Mouse (Mus musculus) liver, embryonic 16.5 days (tissue): ENCODE measurements at regions not wholly inside any gene's neighbourhood (a gene's known extent, or its start where the extent isn't known, plus 50 kb on each side); places are given as distances from the start of the nearest gene placed in this dataset. TPM values are rescaled to one million over a fixed set of nuclear protein-coding genes. Genes with fewer than 3 reads are reported as not detected.

Source experiments
- ATAC-seq: fragments of 200-750 bp; cut with Nextera tagmentation; 2 replicates; pipeline ENCODE4 v1.8.0; 2017; ENCODE audit warnings: low read depth, mild to moderate bottlenecking, moderate number of reproducible peaks, moderate library complexity
- H3K27ac ChIP-seq: fragments of 300-500 bp; sonication (generic); 2 replicates; pipeline ENCODE4 v1.5.1; 2014; ENCODE audit warnings: mild to moderate bottlenecking, low read length
- H3K27me3 ChIP-seq: fragments of 300-500 bp; sonication (generic); 2 replicates; pipeline ENCODE4 v1.6.1; 2014; ENCODE audit warnings: low read depth, low read length, mixed read lengths; ENCODE audit not compliant: control insufficient read depth, insufficient read depth
- H3K36me3 ChIP-seq: fragments of 300-500 bp; sonication (generic); 2 replicates; pipeline ENCODE4 v1.6.1; 2014; ENCODE audit warnings: mild to moderate bottlenecking; ENCODE audit not compliant: control insufficient read depth, insufficient read depth
- H3K4me1 ChIP-seq: fragments of 300-500 bp; sonication (generic); 2 replicates; pipeline ENCODE4 v1.6.1; 2014; ENCODE audit warnings: low read depth, low read length, mixed read lengths; ENCODE audit not compliant: control insufficient read depth
- H3K4me2 ChIP-seq: fragments of 300-500 bp; sonication (generic); 2 replicates; pipeline ENCODE4 v1.6.1; 2014; ENCODE audit warnings: low read depth, low read length, mixed read lengths
- H3K4me3 ChIP-seq: fragments of 300-500 bp; sonication (generic); 2 replicates; pipeline ENCODE4 v1.5.1; 2014; ENCODE audit warnings: low read depth, mild to moderate bottlenecking, low read length
- H3K9ac ChIP-seq: fragments of 300-500 bp; sonication (generic); 2 replicates; pipeline ENCODE4 v1.6.1; 2014; ENCODE audit warnings: low read depth, low read length
- H3K9me3 ChIP-seq: fragments of 300-500 bp; sonication (generic); replicated peaks from 2 replicates; pipeline ENCODE4 v1.6.1; 2016; ENCODE audit warnings: low read length; ENCODE audit not compliant: control insufficient read depth
- whole genome bisulfite sequencing: fragments of 180-500 bp; shearing (Covaris S2); extraction: QIAGEN DNeasy Blood & Tissue Kit; methylation state at CpG from one replicate; pipeline ENCODE4 v1.1.7; 2014; ENCODE audit not compliant: insufficient replicate concordance; 5-methylcytosine and 5-hydroxymethylcytosine counted together
- microRNA-seq: library from miRNA; unstranded; fragments of <30 nt; microRNA quantifications from one replicate; pipeline ENCODE4, GENCODE M21; 2016

DNA sequence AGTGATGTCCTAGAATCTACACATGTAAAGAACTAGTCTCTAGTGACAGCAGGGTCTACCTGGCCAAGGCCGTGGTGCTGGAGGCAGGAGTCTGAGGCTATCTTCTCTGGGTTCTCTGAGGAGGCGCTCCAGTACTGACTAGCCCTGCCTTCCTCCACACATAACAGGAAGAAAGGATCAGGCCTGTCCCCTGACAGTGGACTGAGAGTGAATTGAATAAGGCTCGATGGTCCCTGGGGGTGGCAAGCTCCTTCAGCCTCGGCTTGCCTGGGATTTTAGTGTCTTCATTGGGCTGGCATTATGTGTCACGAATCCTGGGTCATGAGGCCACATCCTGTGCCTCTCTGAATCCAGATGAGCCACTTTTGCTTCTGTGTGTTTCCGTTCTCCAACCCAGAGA, 50.9 kb upstream of the Dlk1 start:
- H3K4me3 ChIP-seq, result no peak overlapping the region
- no peak overlapping the region for H3K4me2 ChIP-seq
- no peak overlapping the region for H3K9ac ChIP-seq
- peaks cover 3% of the 10 kb centered on the region; the same call in 1 of the 2 replicates for H3K4me1 ChIP-seq
- WGBS, result 64% methylated on average over 6 of the region's 6 CpGs
- ATAC-seq, result no peak
- H3K27ac ChIP-seq, result peak overlapping the region; percentile 15; the same call in 1 of the 2 replicates
- no peaks in the 10 kb centered on the region for H3K9me3 ChIP-seq
- H3K36me3 ChIP-seq, result no peaks in the 10 kb centered on the region
- H3K27me3 ChIP-seq, result no peaks in the 10 kb centered on the region

DNA sequence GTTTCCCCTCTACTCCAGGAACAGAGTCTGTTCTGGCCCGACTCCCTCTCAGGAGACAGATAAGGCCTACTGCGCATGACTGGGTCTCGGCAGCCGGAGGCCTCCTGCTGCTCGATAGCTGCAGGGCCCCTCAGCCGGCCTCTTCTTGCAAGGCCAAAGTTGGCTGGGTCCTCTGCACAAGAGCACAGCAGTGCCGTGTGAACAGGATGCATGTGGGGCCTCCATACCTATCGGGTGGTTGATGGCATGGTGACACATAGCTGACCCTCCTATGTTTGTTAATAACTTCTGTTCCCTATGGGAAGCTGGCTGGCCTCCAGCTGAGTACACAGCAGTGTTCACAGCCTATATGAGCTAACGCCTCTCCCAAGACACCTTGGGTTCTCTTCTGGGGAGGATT, 50.4 kb upstream of the Dlk1 start:
- WGBS, result 29% methylated on average over 9 of the region's 9 CpGs
- Histone ChIP-seq H3K4me3 (no peak overlapping the region), H3K36me3 (no peaks in the 10 kb centered on the region), H3K9ac (no peak overlapping the region), H3K4me2 (no peak overlapping the region), H3K27ac (no peak overlapping the region), H3K4me1 (peaks cover 3% of the 10 kb centered on the region; the same call in 1 of the 2 replicates), H3K27me3 (no peaks in the 10 kb centered on the region), H3K9me3 (no peaks in the 10 kb centered on the region)
- peak; percentile 52 for ATAC-seq

Small RNA genes lying in the stretch of these regions (microRNA-seq; reads per million reads assigned to microRNA genes)
- gene Gm22234 (not detected), gene Gm25297 (not detected)
